Mouse (Mus musculus) embryonic fibroblast, embryonic 13.5 days (primary cell): ENCODE data around the gene Calu.

ENCODE experiments used
- CTCF ChIP-seq: IDR thresholded peaks from 2 replicates; pipeline ENCODE4 v1.5.1; 2011; ENCODE audit warnings: mild to moderate bottlenecking, control low read depth, low read length, moderate library complexity, borderline replicate concordance; ENCODE audit not compliant: insufficient read depth
- POLR2A ChIP-seq: IDR thresholded peaks from 2 replicates; pipeline ENCODE4 v1.6.1; 2011; ENCODE audit warnings: low read depth, mild to moderate bottlenecking, control low read depth, low read length, moderate library complexity

DNA sequence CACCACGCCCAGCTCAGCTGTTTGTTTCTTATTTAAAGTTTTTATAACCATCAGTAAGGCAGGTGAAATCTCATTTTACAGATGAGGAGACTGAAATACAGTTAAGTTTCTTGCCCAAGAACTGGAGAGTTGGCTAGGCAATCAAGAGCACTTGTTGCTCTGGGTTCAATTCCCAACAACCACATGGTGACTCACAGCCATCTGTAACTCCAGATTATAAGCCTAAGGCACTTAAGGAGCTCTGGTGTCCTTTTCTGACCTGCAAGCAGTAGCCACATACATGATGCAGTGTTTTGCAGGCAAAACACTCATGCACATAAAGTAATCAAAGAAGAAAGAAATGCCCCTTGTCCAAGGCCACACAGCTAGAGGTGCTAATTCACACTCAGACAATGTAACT lies 17.4 kb downstream of the Calu start:
- TF ChIP-seq POLR2A = no peak
- no peak for TF ChIP-seq CTCF
